Mouse (Mus musculus) CH12.LX (cell line): ENCODE measurements around the gene Snrnp200.

ENCODE experiments used
- BHLHE40 ChIP-seq: IDR thresholded peaks from 2 replicates; pipeline ENCODE4 v1.6.1; 2011; ENCODE audit warnings: mild to moderate bottlenecking, low read depth, low read length, improper control_type of control experiment
- CHD2 ChIP-seq: IDR thresholded peaks from 2 replicates; pipeline ENCODE4 v1.6.1; 2011; ENCODE audit warnings: low read length, improper control_type of control experiment
- CTCF ChIP-seq, 2 experiments: IDR thresholded peaks in 1 of 2; conservative IDR thresholded peaks in 1 of 2; 2 replicates each; pipeline ENCODE4 v1.5.1; 2011 to 2012; ENCODE audit warnings: low read depth in 2 of 2, low read length in 2 of 2, improper control_type of control experiment in 1 of 2, inconsistent platforms in 1 of 2, mild to moderate bottlenecking in 1 of 2, moderate library complexity in 1 of 2
- EP300 ChIP-seq: IDR thresholded peaks from 2 replicates; pipeline ENCODE4 v1.6.1; 2011; ENCODE audit warnings: low read length, improper control_type of control experiment
- ETS1 ChIP-seq: conservative IDR thresholded peaks from 2 replicates; pipeline ENCODE4 v1.6.1; 2012; ENCODE audit warnings: low read depth, mild to moderate bottlenecking, inconsistent platforms, low read length, improper control_type of control experiment, moderate library complexity
- JUN ChIP-seq: IDR thresholded peaks from 2 replicates; pipeline ENCODE4 v1.6.1; 2011; ENCODE audit warnings: low read depth, mild to moderate bottlenecking, low read length, improper control_type of control experiment, moderate library complexity; ENCODE audit not compliant: insufficient read depth
- MEF2A ChIP-seq: IDR thresholded peaks from 2 replicates; pipeline ENCODE4 v1.6.1; 2014; ENCODE audit warnings: low read depth, mild to moderate bottlenecking, inconsistent platforms, low read length, improper control_type of control experiment, borderline replicate concordance
- NELFE ChIP-seq: IDR thresholded peaks from 2 replicates; pipeline ENCODE4 v1.6.1; 2011; ENCODE audit warnings: low read depth, low read length, improper control_type of control experiment
- POLR2A ChIP-seq: IDR thresholded peaks from 2 replicates; pipeline ENCODE4 v1.6.1; 2011; ENCODE audit warnings: low read depth, mild to moderate bottlenecking, improper control_type of control experiment, low read length
- UBTF ChIP-seq: IDR thresholded peaks from 2 replicates; pipeline ENCODE4 v1.6.1; 2012; ENCODE audit warnings: low read depth, mild to moderate bottlenecking, inconsistent platforms, low read length, improper control_type of control experiment, moderate library complexity
- USF1 ChIP-seq: IDR thresholded peaks from 2 replicates; pipeline ENCODE4 v1.6.1; 2014; ENCODE audit warnings: low read depth, mild to moderate bottlenecking, inconsistent platforms, low read length, improper control_type of control experiment

DNA sequence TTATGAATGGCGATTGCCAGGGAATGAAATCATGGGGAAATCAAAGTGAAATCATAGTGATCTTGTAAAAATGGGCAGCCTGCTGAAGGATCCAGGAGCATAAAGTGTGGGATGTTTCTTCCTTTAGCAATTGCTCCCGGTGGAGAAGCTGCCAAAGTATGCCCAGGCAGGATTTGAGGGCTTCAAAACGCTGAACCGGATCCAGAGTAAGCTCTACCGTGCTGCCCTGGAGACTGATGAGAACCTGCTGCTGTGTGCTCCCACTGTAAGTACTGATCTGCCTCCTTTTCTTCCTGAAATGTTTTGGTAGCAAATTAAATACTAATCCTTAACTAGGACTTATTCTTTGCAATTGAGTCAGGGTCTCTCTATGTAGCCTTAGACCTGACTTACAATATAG, 9.6 kb downstream of the Snrnp200 start:
- TF ChIP-seq POLR2A = no peak
- no peak for TF ChIP-seq NELFE
- no peak for TF ChIP-seq UBTF
- no peak for TF ChIP-seq CTCF (conservative IDR thresholded peaks at IDR 0.05 in 1 of 2, IDR thresholded peaks at IDR 0.05 in 1 of 2; ENCODE audit: low read depth in 2 of 2, low read length in 2 of 2)
- no peak for TF ChIP-seq CHD2
- TF ChIP-seq EP300 = no peak
- TF ChIP-seq JUN = no peak
- TF ChIP-seq MEF2A = no peak
- no peak for TF ChIP-seq ETS1
- TF ChIP-seq USF1 = no peak
- no peak for TF ChIP-seq BHLHE40
